Mouse (Mus musculus): Measurements from ENCODE around the gene Pcnx.

- no peak for TF ChIP-seq CTCF (IDR thresholded peaks at IDR 0.05; ENCODE audit: extremely low read depth, insufficient read length, insufficient replicate concordance, low read depth, low read length)
- TF ChIP-seq POLR2A (IDR thresholded peaks at IDR 0.05; ENCODE audit: low read depth, low read length), result no peak
Observed at GRCm38 (mm10) chr12:81928382-81928770, 68.6 kb downstream of the Pcnx start.
